Mouse (Mus musculus): ENCODE results near the gene Phip. TPM values are rescaled to one million over a fixed set of nuclear protein-coding genes. Genes with fewer than 3 reads are reported as not detected.
A peak's percentile ranks its signal among the peaks of the same experiment; 100 is the strongest.

Phip gene
- polyA plus RNA-seq, 1 experiment from 2014 or later: 20.6 TPM

DNA sequence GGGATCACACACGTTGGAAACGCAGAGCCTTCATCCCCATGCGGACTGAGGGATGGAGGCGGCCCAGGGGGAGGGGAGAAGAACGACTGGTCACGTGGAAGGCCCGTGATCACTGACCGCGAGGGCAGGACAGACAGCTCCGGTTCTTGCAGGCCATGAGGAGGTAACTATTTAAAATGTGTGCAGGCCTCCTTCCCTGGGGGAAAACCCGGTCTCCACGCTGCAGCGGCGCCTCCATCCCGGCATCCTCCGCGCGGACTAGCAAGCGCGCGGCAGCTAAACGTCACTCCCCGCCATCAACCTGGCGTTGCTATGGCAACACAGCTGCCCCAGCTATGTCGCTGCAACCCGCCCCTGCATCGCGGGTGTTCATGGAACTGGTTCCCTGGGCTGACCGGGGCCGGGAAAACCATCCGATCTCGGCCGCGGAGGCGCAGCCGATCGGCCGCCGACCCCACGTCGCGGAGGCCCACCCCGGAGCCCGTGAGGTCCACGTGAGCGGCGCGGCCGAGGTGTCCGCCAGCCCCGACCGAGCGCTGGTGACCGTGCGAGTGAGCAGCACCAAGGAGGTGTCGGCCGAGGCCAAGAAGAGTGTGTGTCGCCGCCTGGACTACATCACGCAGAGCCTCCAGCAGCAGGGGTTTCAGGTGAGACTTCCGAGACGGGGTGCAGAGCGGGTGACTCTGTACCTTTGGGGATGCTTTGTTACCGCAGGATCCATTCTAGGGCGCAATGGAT, 145.5 kb downstream of the Phip start:
- Histone ChIP-seq H3K9ac (peak overlapping the region; percentile 58), H3K4me1 (replicated peaks) (peaks cover 15% of the 10 kb centered on the region), H3K27me3 (no peaks in the 10 kb centered on the region), H3K36me3 (replicated peaks) (no peaks in the 10 kb centered on the region), H3K9me3 (replicated peaks) (no peaks in the 10 kb centered on the region), H3K4me2 (peak overlapping the region; percentile 95), H3K4me3 (replicated peaks) (peak overlapping the region; percentile 74), H3K27ac (replicated peaks) (no peak overlapping the region)
- WGBS (ENCODE audit: insufficient replicate concordance): 1% methylated on average over 65 of the region's 65 CpGs
- peak; percentile 87 for ATAC-seq (ENCODE audit: insufficient read depth)

DNA sequence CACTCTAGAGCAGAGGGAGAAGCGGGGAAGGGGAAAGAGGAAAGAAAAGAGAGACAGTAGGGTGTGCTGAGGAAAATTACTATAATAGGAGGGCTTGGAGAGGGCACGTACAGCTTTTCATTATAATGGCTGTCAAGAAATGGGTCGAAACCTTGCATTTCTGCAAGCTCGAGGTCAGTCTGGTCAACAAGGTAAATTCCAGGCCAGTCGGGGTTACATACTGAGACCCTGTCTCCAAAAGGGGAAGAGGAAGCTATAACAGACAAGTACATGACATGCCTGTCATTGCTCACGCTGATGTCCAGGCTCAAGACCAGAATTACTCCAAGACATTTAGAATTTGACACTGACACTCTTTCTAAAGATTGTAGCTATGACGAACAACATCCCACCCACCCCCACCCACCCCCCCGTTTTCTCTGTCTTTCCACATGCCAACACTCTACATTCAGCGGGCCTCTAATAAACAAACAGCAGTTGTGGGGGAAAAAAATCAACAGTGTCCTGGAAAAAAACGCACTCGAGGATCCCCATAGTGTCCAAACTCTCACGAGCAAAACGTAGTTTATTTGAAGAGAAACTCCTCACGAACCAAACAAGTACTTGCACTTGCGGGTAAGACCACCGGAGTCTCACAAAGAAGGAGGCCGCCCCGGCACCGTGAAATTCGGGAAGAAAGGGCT, 146.2 kb downstream of the Phip start, which contains the start of gene Irak1bp1:
TSS of gene Irak1bp1 (plus strand) at position 534 of the 683 bp plus-strand sequence.
- Histone ChIP-seq H3K27me3 (no peaks in the 10 kb centered on the region), H3K4me2 (peak within 1 kb of the TSS; percentile 95), H3K9ac (peak within 1 kb of the TSS; percentile 58), H3K4me1 (replicated peaks) (peaks cover 15% of the 10 kb centered on the region), H3K9me3 (replicated peaks) (no peaks in the 10 kb centered on the region), H3K36me3 (replicated peaks) (no peaks in the 10 kb centered on the region), H3K27ac (replicated peaks) (no peak within 1 kb of the TSS), H3K4me3 (replicated peaks) (peak within 1 kb of the TSS; percentile 74)
- 12% methylated on average over 20 of the region's 20 CpGs for WGBS (ENCODE audit: insufficient replicate concordance)
- ATAC-seq (ENCODE audit: insufficient read depth): peak; percentile 6; the same call in 1 of the 2 replicates

DNA sequence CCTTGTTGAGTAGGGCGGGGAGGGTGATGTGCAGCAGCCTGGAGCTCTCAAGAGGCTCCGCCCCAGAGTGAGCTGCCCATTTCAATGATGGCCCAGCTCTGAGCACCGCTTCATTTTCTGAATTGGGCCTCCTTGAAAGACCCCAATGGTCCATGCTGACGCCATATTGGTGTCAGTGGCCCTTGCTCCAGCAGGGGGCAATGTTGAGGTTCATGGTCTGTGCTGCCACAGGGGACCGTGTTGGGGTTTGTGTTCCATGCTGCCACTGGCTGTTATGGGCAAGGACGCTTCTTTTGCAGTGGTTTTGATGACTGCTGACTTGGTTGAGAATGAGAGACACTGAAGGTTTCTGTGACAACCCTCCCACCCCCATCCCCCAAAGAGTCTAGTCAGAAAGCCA, 148.9 kb downstream of the Phip start:
- Histone ChIP-seq H3K4me2 (no peak overlapping the region), H3K36me3 (replicated peaks) (no peaks in the 10 kb centered on the region), H3K9ac (no peak overlapping the region), H3K27me3 (no peaks in the 10 kb centered on the region), H3K9me3 (replicated peaks) (no peaks in the 10 kb centered on the region), H3K27ac (replicated peaks) (no peak overlapping the region), H3K4me3 (replicated peaks) (no peak overlapping the region), H3K4me1 (replicated peaks) (peaks cover 15% of the 10 kb centered on the region)
- ATAC-seq (ENCODE audit: insufficient read depth): no peak
- WGBS (ENCODE audit: insufficient replicate concordance): 81% methylated on average over 6 of the region's 6 CpGs

Other genes with a start within 250 kb of the Phip start
- gene Irak1bp1, start 146.0 kb downstream of the Phip start, polyA plus RNA-seq (2015; fragmentation: Nextera tagmentation; extraction: Ambion mirVana): 1.0 TPM in 2 replicates
- gene Hmgn3, start 171.2 kb upstream of the Phip start, polyA plus RNA-seq (2015; fragmentation: Nextera tagmentation; extraction: Ambion mirVana): 2.9 and 4.5 TPM in 2 replicates

Data from liver, embryonic 15.5 days (tissue).